9 mouse cellular contexts compared by ENCODE assay signal in genomic region chr7:81954208-81954846, GRCm38 (mm10). TPM values are rescaled to one million over a fixed set of nuclear protein-coding genes. Genes with fewer than 3 reads are reported as not detected.
DNase-seq lines count a peak whose midpoint lies in the region; ATAC-seq and TF ChIP-seq lines count a peak whose summit lies in the region.
"Had no signal": no experiment of that assay in that cellular context is flagged by ENCODE, and none has a peak within 500 bp of the region (broad histone marks: within the 10 kb centered on the region; RNA-seq: fewer than 3 reads in every experiment).

No protein-coding gene starts in this region.

- H3K27me3 ChIP-seq in heart, embryonic 10.5 days (ENCODE audit: insufficient read depth, poor library complexity, severe bottlenecking), result peaks cover 10% of the 10 kb centered on the region; the same call in 1 of the 2 replicates
- no peaks in the 10 kb centered on the region for H3K27me3 ChIP-seq in lung, embryonic 14.5 days (ENCODE audit: insufficient read depth, low read length)
- no peaks in the 10 kb centered on the region for H3K27me3 ChIP-seq in intestine, embryonic 16.5 days (replicated peaks; ENCODE audit: control insufficient read depth, insufficient read depth, low read length)
- H3K27me3 ChIP-seq: neural tube, embryonic 12.5 days had no signal

- no peaks in the 10 kb centered on the region for H3K9me3 ChIP-seq in heart, embryonic 10.5 days
- no peaks in the 10 kb centered on the region for H3K9me3 ChIP-seq in lung, embryonic 14.5 days (ENCODE audit: low read depth, low read length)
- no peaks in the 10 kb centered on the region for H3K9me3 ChIP-seq in intestine, embryonic 16.5 days (ENCODE audit: control insufficient read depth, low read length)
- H3K9me3 ChIP-seq: neural tube, embryonic 12.5 days had no signal

- peak; percentile 55 for DNase-seq in heart, adult 11 months
- no peak for DNase-seq in heart, embryonic 10.5 days (ENCODE audit: low spot score)
- DNase-seq in ovary, postnatal 14 days (ENCODE audit: low spot score), result peak; percentile 9
- DNase-seq in ovary, postnatal 36 days (ENCODE audit: low spot score), result no peak
- DNase-seq in adipocyte (ENCODE audit: low spot score), result peak; percentile 38
- DNase-seq in lung, embryonic 14.5 days, result peak; percentile 56
- DNase-seq in thymus, postnatal 10 days (ENCODE audit: low spot score in 2 of 2), result peak; percentile 31 to 50

- peak; percentile 49; the same call in 1 of the 2 replicates for ATAC-seq in lung, embryonic 14.5 days (ENCODE audit: insufficient read depth)
- no peak for ATAC-seq in intestine, embryonic 16.5 days

- no peak overlapping the region for H3K27ac ChIP-seq in heart, embryonic 10.5 days
- H3K27ac ChIP-seq in lung, embryonic 14.5 days (ENCODE audit: low read depth), result no peak overlapping the region
- no peak overlapping the region for H3K27ac ChIP-seq in intestine, embryonic 16.5 days (ENCODE audit: low read length)
- H3K27ac ChIP-seq: neural tube, embryonic 12.5 days had no signal

- H3K4me1 ChIP-seq in heart, embryonic 10.5 days, result no peaks in the 10 kb centered on the region
- H3K4me1 ChIP-seq in lung, embryonic 14.5 days (ENCODE audit: insufficient read depth), result no peaks in the 10 kb centered on the region
- no peaks in the 10 kb centered on the region for H3K4me1 ChIP-seq in intestine, embryonic 16.5 days (ENCODE audit: control insufficient read depth, insufficient read depth, low read length)
- H3K4me1 ChIP-seq: neural tube, embryonic 12.5 days had no signal

- H3K4me2 ChIP-seq in lung, embryonic 14.5 days, result no peak overlapping the region
- no peak overlapping the region for H3K4me2 ChIP-seq in intestine, embryonic 16.5 days (ENCODE audit: low read depth, low read length)
- H3K4me2 ChIP-seq: neural tube, embryonic 12.5 days had no signal

- H3K4me3 ChIP-seq in heart, embryonic 10.5 days, result no peak overlapping the region
- no peak overlapping the region for H3K4me3 ChIP-seq in lung, embryonic 14.5 days (ENCODE audit: low read depth, low read length)
- no peak overlapping the region for H3K4me3 ChIP-seq in intestine, embryonic 16.5 days (ENCODE audit: low read length)
- H3K4me3 ChIP-seq: neural tube, embryonic 12.5 days had no signal

- peak; percentile 66 for TF ChIP-seq CTCF in lung, embryonic 14.5 days (IDR thresholded peaks at IDR 0.05; ENCODE audit: low read depth)

- H3K36me3 ChIP-seq in heart, embryonic 10.5 days, result no peaks in the 10 kb centered on the region
- no peaks in the 10 kb centered on the region for H3K36me3 ChIP-seq in lung, embryonic 14.5 days (ENCODE audit: insufficient read depth)
- H3K36me3 ChIP-seq in intestine, embryonic 16.5 days (ENCODE audit: control insufficient read depth, insufficient read depth, low read length), result no peaks in the 10 kb centered on the region
- H3K36me3 ChIP-seq: neural tube, embryonic 12.5 days had no signal

- no peak overlapping the region for H3K9ac ChIP-seq in lung, embryonic 14.5 days
- H3K9ac ChIP-seq in intestine, embryonic 16.5 days (ENCODE audit: low read depth, low read length), result no peak overlapping the region
- H3K9ac ChIP-seq: neural tube, embryonic 12.5 days had no signal

RNA-seq across cellular contexts. Expression of gene Hdgfl3, which starts 20.1 kb away (rescaled TPM):
- 8.4 and 13.8 TPM in 2 replicates for polyA plus RNA-seq in heart, embryonic 10.5 days (2016; fragmentation: Nextera tagmentation; extraction: Ambion mirVana)
- polyA plus RNA-seq in lung, embryonic 14.5 days (2014; fragmentation: Nextera tagmentation; extraction: Ambion mirVana), result 13.5 and 14.4 TPM in 2 replicates
- polyA plus RNA-seq in intestine, embryonic 16.5 days (2015; fragmentation: Nextera tagmentation; extraction: Ambion mirVana), result 6.3 and 6.7 TPM in 2 replicates

RNA-seq across cellular contexts. Expression of gene Bnc1, which starts 37.8 kb away (rescaled TPM):
- 8.1 and 14.3 TPM in 2 replicates for polyA plus RNA-seq in heart, embryonic 10.5 days (2016; fragmentation: Nextera tagmentation; extraction: Ambion mirVana)
- 1.5 and 2.4 TPM in 2 replicates for polyA plus RNA-seq in lung, embryonic 14.5 days (2014; fragmentation: Nextera tagmentation; extraction: Ambion mirVana)
- polyA plus RNA-seq in intestine, embryonic 16.5 days (2015; fragmentation: Nextera tagmentation; extraction: Ambion mirVana), result 2.1 TPM in 2 replicates

Comparison
In these comparisons a context has a peak if more than half of its experiments do, and no peak if none do; other contexts are left out.
1. DNase-seq: peak in heart, adult 11 months (single experiment), ovary, postnatal 14 days (single experiment), adipocyte (single experiment), lung, embryonic 14.5 days (single experiment) and thymus, postnatal 10 days (2 of 2); none in heart, embryonic 10.5 days (single experiment) and ovary, postnatal 36 days (single experiment).